Mouse (Mus musculus): ENCODE data around the gene Igsf23. TPM values are rescaled to one million over a fixed set of nuclear protein-coding genes. Genes with fewer than 3 reads are reported as not detected.

The Igsf23 gene
- polyA plus RNA-seq, 1 experiment from 2014 or later: 189 TPM

- TF ChIP-seq CTCF (IDR thresholded peaks at IDR 0.05; ENCODE audit: low read depth): no peak
- Histone ChIP-seq H3K27me3 (replicated peaks; ENCODE audit: control insufficient read depth, insufficient read depth, low read length) (no peaks in the 10 kb centered on the region), H3K27ac (ENCODE audit: low read depth, low read length) (no peak overlapping the region), H3K36me3 (ENCODE audit: control insufficient read depth, insufficient read depth) (peaks cover 18% of the 10 kb centered on the region; the same call in 1 of the 2 replicates), H3K9ac (ENCODE audit: low read depth, low read length) (no peak overlapping the region), H3K4me1 (replicated peaks; ENCODE audit: control insufficient read depth, insufficient read depth, low read length) (0 out of 2 replicates have a peak, but pooled peaks cover 6% of the 10 kb centered on the region), H3K9me3 (ENCODE audit: control insufficient read depth) (no peaks in the 10 kb centered on the region), H3K4me2 (replicated peaks; ENCODE audit: low read depth) (no peak overlapping the region), H3K4me3 (ENCODE audit: low read depth, low read length) (no peak overlapping the region)
- 73% methylated on average over 3 of the region's 3 CpGs for WGBS
- no peak for ATAC-seq
Observed at GRCm38 (mm10) chr7:19969106-19969505, 18.6 kb upstream of the Igsf23 start.

GRCm38 (mm10) chr7:19964985-19965579 is 14.5 kb upstream of the Igsf23 start, which contains the start of gene Ceacam20:
Ceacam20 (plus strand) TSS chr7:19965412.
- H3K27me3 ChIP-seq (replicated peaks; ENCODE audit: control insufficient read depth, insufficient read depth, low read length): no peaks in the 10 kb centered on the region
- H3K27ac ChIP-seq (ENCODE audit: low read depth, low read length): peak within 1 kb of the TSS; percentile 62; the same call in 1 of the 2 replicates
- TF ChIP-seq CTCF (IDR thresholded peaks at IDR 0.05; ENCODE audit: low read depth): peak; percentile 15; the same call in 1 of the 2 replicates
- WGBS: 57% methylated on average over 7 of the region's 7 CpGs
- H3K36me3 ChIP-seq (ENCODE audit: control insufficient read depth, insufficient read depth): peaks cover 10% of the 10 kb centered on the region; the same call in 1 of the 2 replicates
- H3K4me3 ChIP-seq (ENCODE audit: low read depth, low read length): peak within 1 kb of the TSS; percentile 26
- peak within 1 kb of the TSS; percentile 55 for H3K4me2 ChIP-seq (replicated peaks; ENCODE audit: low read depth)
- H3K9me3 ChIP-seq (ENCODE audit: control insufficient read depth): no peaks in the 10 kb centered on the region
- ATAC-seq: peak; percentile 85
- 0 out of 2 replicates have a peak, but pooled peaks cover 6% of the 10 kb centered on the region for H3K4me1 ChIP-seq (replicated peaks; ENCODE audit: control insufficient read depth, insufficient read depth, low read length)
- H3K9ac ChIP-seq (ENCODE audit: low read depth, low read length): no peak within 1 kb of the TSS

GRCm38 (mm10) chr7:19962423-19962822 is 11.9 kb upstream of the Igsf23 start:
- TF ChIP-seq CTCF (IDR thresholded peaks at IDR 0.05; ENCODE audit: low read depth): no peak
- 33% methylated on average over 1 of the region's 1 CpGs for WGBS
- 0 out of 2 replicates have a peak, but pooled peaks cover 6% of the 10 kb centered on the region for H3K4me1 ChIP-seq (replicated peaks; ENCODE audit: control insufficient read depth, insufficient read depth, low read length)
- H3K4me3 ChIP-seq (ENCODE audit: low read depth, low read length): no peak overlapping the region
- H3K4me2 ChIP-seq (replicated peaks; ENCODE audit: low read depth): no peak overlapping the region
- H3K27me3 ChIP-seq (replicated peaks; ENCODE audit: control insufficient read depth, insufficient read depth, low read length): no peaks in the 10 kb centered on the region
- no peaks in the 10 kb centered on the region for H3K36me3 ChIP-seq (ENCODE audit: control insufficient read depth, insufficient read depth)
- no peaks in the 10 kb centered on the region for H3K9me3 ChIP-seq (ENCODE audit: control insufficient read depth)
- H3K9ac ChIP-seq (ENCODE audit: low read depth, low read length): no peak overlapping the region
- ATAC-seq: peak; percentile 70
- peak overlapping the region; percentile 85 for H3K27ac ChIP-seq (ENCODE audit: low read depth, low read length)

GRCm38 (mm10) chr7:19956341-19956781 is 5.8 kb upstream of the Igsf23 start:
- ATAC-seq: no peak

DNA sequence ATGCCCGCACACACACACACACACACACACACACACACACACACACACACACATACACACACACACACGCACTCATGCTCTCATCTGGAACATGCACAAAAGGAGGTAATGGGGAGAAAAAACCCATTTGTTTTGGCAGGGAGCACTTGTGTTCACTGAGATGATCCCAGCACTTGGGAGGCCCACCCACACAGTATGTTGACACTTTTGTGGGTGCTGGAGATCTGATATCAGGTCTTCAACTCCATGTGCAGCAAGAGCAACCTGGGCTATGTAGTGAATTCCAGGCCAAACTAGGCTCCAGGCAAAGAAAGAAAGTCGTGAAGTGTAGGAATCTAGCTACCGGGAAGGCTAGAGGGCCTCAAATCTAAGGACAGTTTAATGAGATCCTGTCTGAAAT is 5.3 kb upstream of the Igsf23 start:
- Histone ChIP-seq H3K4me1 (replicated peaks; ENCODE audit: control insufficient read depth, insufficient read depth, low read length) (no peaks in the 10 kb centered on the region), H3K36me3 (ENCODE audit: control insufficient read depth, insufficient read depth) (no peaks in the 10 kb centered on the region), H3K27ac (ENCODE audit: low read depth, low read length) (no peak overlapping the region), H3K4me3 (ENCODE audit: low read depth, low read length) (no peak overlapping the region), H3K27me3 (replicated peaks; ENCODE audit: control insufficient read depth, insufficient read depth, low read length) (no peaks in the 10 kb centered on the region), H3K9me3 (ENCODE audit: control insufficient read depth) (no peaks in the 10 kb centered on the region), H3K4me2 (replicated peaks; ENCODE audit: low read depth) (no peak overlapping the region), H3K9ac (ENCODE audit: low read depth, low read length) (no peak overlapping the region)
- no peak for TF ChIP-seq CTCF (IDR thresholded peaks at IDR 0.05; ENCODE audit: low read depth)
- no peak for ATAC-seq
- WGBS: 66% methylated on average over 4 of the region's 4 CpGs

More at GRCm38 (mm10) chr7:19956341-19956781, 5.8 kb upstream of the Igsf23 start:
- 3% methylated on average over 7 of the region's 7 CpGs for WGBS
- H3K4me1 ChIP-seq (replicated peaks; ENCODE audit: control insufficient read depth, insufficient read depth, low read length): no peaks in the 10 kb centered on the region
- H3K9ac ChIP-seq (ENCODE audit: low read depth, low read length): no peak overlapping the region
- no peak overlapping the region for H3K4me3 ChIP-seq (ENCODE audit: low read depth, low read length)
- H3K9me3 ChIP-seq (ENCODE audit: control insufficient read depth): no peaks in the 10 kb centered on the region
- H3K4me2 ChIP-seq (replicated peaks; ENCODE audit: low read depth): no peak overlapping the region
- TF ChIP-seq CTCF (IDR thresholded peaks at IDR 0.05; ENCODE audit: low read depth): peak; percentile 92
- H3K36me3 ChIP-seq (ENCODE audit: control insufficient read depth, insufficient read depth): no peaks in the 10 kb centered on the region
- no peak overlapping the region for H3K27ac ChIP-seq (ENCODE audit: low read depth, low read length)
- no peaks in the 10 kb centered on the region for H3K27me3 ChIP-seq (replicated peaks; ENCODE audit: control insufficient read depth, insufficient read depth, low read length)

DNA sequence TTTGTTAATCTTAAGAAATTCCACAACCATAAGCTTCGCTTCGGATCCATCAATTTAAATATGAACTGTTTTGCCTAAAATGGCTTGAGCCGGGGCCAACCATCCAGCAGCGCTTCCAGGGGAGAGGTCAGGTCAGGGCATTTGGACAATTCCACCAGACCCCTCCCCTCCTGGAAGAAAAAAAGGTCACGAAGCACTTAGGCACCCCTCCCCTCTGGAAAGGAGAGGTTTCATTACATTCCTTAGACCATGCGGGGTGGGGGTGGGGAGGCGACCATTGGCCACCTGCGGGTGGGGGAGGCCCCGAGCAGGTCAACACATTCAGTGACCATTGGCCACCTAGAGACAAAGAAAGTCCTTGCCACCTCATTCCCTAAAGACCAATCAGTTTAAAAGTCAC is 2.5 kb upstream of the Igsf23 start:
- no peak overlapping the region for H3K4me2 ChIP-seq (replicated peaks; ENCODE audit: low read depth)
- no peaks in the 10 kb centered on the region for H3K9me3 ChIP-seq (ENCODE audit: control insufficient read depth)
- no peaks in the 10 kb centered on the region for H3K4me1 ChIP-seq (replicated peaks; ENCODE audit: control insufficient read depth, insufficient read depth, low read length)
- H3K4me3 ChIP-seq (ENCODE audit: low read depth, low read length): no peak overlapping the region
- 37% methylated on average over 9 of the region's 9 CpGs for WGBS
- peak overlapping the region; percentile 78 for H3K27ac ChIP-seq (ENCODE audit: low read depth, low read length)
- no peak overlapping the region for H3K9ac ChIP-seq (ENCODE audit: low read depth, low read length)
- no peaks in the 10 kb centered on the region for H3K27me3 ChIP-seq (replicated peaks; ENCODE audit: control insufficient read depth, insufficient read depth, low read length)
- TF ChIP-seq CTCF (IDR thresholded peaks at IDR 0.05; ENCODE audit: low read depth): no peak
- no peaks in the 10 kb centered on the region; the same call in 1 of the 2 replicates for H3K36me3 ChIP-seq (ENCODE audit: control insufficient read depth, insufficient read depth)
- ATAC-seq: peak; percentile 21

All from intestine, postnatal 0 days (tissue).